Mouse (Mus musculus): ENCODE measurements around the gene Fmnl3.

DNA sequence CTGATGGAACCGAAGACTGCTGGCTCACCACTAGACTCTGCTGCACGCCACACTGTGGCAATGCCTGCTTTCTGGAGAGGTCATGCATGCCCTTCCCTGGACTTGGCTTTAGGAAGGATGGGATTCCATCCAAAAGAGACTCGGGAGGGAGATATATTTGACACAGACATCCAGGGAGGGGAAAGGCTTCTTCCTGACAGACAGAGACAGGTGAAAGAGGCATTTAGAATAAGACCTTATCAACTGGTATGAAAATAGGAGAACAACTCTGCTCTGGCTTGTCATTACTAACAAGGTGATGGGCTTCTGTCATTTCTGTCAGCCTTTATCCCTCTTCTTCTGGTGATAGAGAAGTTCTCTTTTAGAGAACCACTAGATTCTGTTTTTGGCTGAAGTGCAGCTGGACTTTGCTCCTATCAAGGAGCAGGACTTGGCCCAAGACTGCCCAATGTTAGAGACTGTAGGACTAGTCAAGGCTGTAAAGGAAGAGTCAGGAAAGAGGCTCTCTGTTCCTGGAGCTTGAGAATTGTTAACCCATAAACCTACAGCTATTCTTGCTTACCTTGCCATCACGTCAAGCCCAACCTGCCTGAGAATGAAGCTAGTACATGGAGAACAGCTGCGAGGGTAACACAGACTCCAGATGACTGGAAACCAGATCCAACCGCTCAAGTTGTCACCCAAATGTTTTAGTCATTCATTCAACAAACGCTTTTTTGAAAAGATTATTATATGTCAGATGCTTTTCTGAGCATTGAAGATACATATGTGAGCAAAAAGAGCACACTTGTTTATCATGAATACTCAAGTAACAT lies 1.5 kb upstream of the Fmnl3 start:
- no peak for TF ChIP-seq CTCF (IDR thresholded peaks at IDR 0.05; ENCODE audit: borderline replicate concordance, extremely low read depth, insufficient read depth, insufficient read length)
- no peak for TF ChIP-seq POLR2A (IDR thresholded peaks at IDR 0.05; ENCODE audit: borderline replicate concordance, extremely low read depth, insufficient read depth, insufficient read length, poor library complexity, severe bottlenecking)
